Mouse (Mus musculus) hindbrain, postnatal 0 days (tissue): ENCODE measurements around the gene Ttc7b. TPM values are rescaled to one million over a fixed set of nuclear protein-coding genes. Genes with fewer than 3 reads are reported as not detected.

Experiments used
- ATAC-seq: fragments of 200-750 bp; cut with Nextera tagmentation; 2 replicates; pipeline ENCODE4 v1.8.0; 2017; ENCODE audit warnings: mild to moderate bottlenecking, moderate TSS enrichment, moderate library complexity
- DNase-seq: peaks from one replicate; pipeline ENCODE4 v3.0.0-alpha.2; 2015; ENCODE audit warnings: low spot score
- H3K27ac ChIP-seq: fragments of 300-500 bp; sonication (generic); 2 replicates; pipeline ENCODE4 v1.5.1; 2014; ENCODE audit warnings: mild to moderate bottlenecking
- H3K27me3 ChIP-seq: fragments of 300-500 bp; sonication (generic); 2 replicates; pipeline ENCODE4 v1.6.1; 2014; ENCODE audit warnings: low read length, mixed read lengths; ENCODE audit not compliant: insufficient read depth
- H3K36me3 ChIP-seq: fragments of 300-500 bp; sonication (generic); 2 replicates; pipeline ENCODE4 v1.6.1; 2014; ENCODE audit warnings: low read length, mixed read lengths; ENCODE audit not compliant: insufficient read depth
- H3K4me1 ChIP-seq: fragments of 300-500 bp; sonication (generic); 2 replicates; pipeline ENCODE4 v1.6.1; 2014; ENCODE audit warnings: antibody characterized with exemption, low read length, mixed read lengths; ENCODE audit not compliant: insufficient read depth
- H3K4me2 ChIP-seq: fragments of 300-500 bp; sonication (generic); 2 replicates; pipeline ENCODE4 v1.6.1; 2014; ENCODE audit warnings: low read depth, mild to moderate bottlenecking, low read length, moderate library complexity, mixed read lengths
- H3K4me3 ChIP-seq: fragments of 300-500 bp; sonication (generic); 2 replicates; pipeline ENCODE4 v1.5.1; 2014; ENCODE audit warnings: low read length
- H3K9ac ChIP-seq: fragments of 300-500 bp; sonication (generic); replicated peaks from 2 replicates; pipeline ENCODE4 v1.6.1; 2014; ENCODE audit warnings: mild to moderate bottlenecking, low read length, moderate library complexity, mixed read lengths
- H3K9me3 ChIP-seq: fragments of 300-500 bp; sonication (generic); 2 replicates; pipeline ENCODE4 v1.6.1; 2016; ENCODE audit warnings: low read length, mixed read lengths
- CTCF ChIP-seq: IDR thresholded peaks from 2 replicates; pipeline ENCODE4 v1.5.1; 2016; ENCODE audit warnings: antibody characterized with exemption, control low read depth, low read depth
- WGBS: fragments of 180-500 bp; shearing (Covaris S2); extraction: QIAGEN DNeasy Blood & Tissue Kit; methylation state at CpG from one replicate; pipeline ENCODE4 v1.1.7; 2014; 5-methylcytosine and 5-hydroxymethylcytosine counted together
- polyA plus RNA-seq: library from polyadenylated mRNA; unstranded; fragments of >200 nt; fragmentation: Nextera tagmentation; extraction: Ambion mirVana; gene quantifications from 2 replicates; pipeline ENCODE4 v1.2.1, GENCODE M21; 2015
- total RNA-seq: library from RNA; depleted of rRNA; stranded (reverse); fragments of >200 nt; gene quantifications from 2 replicates; pipeline ENCODE4 v1.2.3, GENCODE M21; 2014

Ttc7b gene
- total and polyA plus RNA-seq, 2 experiments from 2014 or later: 8.6 to 51.2 TPM

DNA sequence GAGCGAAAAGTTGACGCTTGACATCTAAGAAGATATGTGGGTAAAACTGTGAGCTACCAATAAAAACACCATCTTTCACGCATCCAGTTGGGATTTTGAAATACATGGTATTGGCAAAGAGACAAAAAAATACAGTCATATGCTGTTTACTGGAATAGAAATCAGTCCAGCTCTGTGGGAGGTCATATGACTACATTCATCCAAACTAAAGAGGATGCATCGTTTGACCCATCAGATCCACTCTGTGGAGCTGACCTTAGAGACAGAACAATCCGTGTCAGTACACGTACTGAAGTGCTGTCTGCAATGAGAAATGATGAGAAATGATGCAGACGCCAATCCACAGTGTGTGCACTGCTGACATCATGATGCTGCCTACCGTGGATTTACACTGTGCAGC is 190.4 kb downstream of the Ttc7b start:
- TF ChIP-seq CTCF: no peak

DNA sequence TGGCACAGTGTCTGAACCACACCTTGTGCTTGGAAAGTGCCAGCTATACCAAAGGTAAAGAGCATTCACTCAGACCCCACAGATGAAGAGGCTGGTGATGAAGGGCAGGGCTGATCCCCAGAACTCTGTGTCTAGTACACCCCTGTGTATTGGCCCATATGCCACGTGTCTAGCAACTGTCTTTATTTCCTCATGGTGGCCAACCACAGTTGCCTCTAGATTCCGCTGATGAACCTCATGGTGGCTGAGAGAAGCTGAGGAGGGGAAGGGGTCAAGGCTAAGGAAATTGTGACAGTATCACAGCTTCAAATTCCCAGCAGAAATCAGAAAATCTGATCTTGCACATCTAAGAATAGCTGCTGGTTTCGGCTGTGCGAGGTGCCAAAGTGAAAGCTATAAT is 191.6 kb downstream of the Ttc7b start:
- WGBS: 81% methylated on average over 4 of the region's 4 CpGs
- H3K4me3 ChIP-seq: no peak overlapping the region
- H3K27ac ChIP-seq: no peak overlapping the region
- H3K9me3 ChIP-seq: no peaks in the 10 kb centered on the region
- H3K4me2 ChIP-seq: no peak overlapping the region
- no peak overlapping the region for H3K9ac ChIP-seq
- ATAC-seq: no peak
- no peak for DNase-seq
- H3K36me3 ChIP-seq: peaks cover 10% of the 10 kb centered on the region; the same call in 1 of the 2 replicates
- H3K27me3 ChIP-seq: no peaks in the 10 kb centered on the region
- 0 out of 2 replicates have a peak, but pooled peaks cover 5% of the 10 kb centered on the region for H3K4me1 ChIP-seq
- TF ChIP-seq CTCF: no peak

More for the DNA sequence above, 190.4 kb downstream of the Ttc7b start:
- Histone ChIP-seq H3K4me3 (no peak overlapping the region), H3K27ac (no peak overlapping the region), H3K9me3 (no peaks in the 10 kb centered on the region), H3K36me3 (no peaks in the 10 kb centered on the region; the same call in 1 of the 2 replicates), H3K27me3 (no peaks in the 10 kb centered on the region), H3K4me1 (no peaks in the 10 kb centered on the region), H3K9ac (no peak overlapping the region), H3K4me2 (no peak overlapping the region)
- WGBS: 79% methylated on average over 8 of the region's 8 CpGs
- DNase-seq (no peak), ATAC-seq (no peak)

DNA sequence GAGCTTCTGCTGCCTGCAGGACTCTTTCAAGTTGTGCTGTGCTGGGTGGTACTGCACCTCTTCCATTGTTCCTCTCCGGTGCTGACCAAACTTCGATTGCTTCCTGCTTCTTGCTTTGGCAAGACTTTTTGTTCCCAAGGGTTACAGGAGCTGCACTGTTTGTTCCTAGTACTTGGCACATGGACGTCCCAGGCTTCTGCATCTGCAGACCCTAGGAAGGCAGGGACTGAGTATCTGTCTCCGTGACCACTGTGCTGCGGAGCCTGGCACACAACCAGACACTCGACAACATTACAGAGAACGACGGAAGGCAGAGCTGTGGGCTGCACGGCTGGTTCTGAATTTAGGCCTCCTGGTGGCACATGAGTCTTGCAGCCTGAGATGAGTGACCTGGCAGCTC is 192.1 kb downstream of the Ttc7b start:
- ATAC-seq (no peak), DNase-seq (no peak)
- WGBS: 59% methylated on average over 9 of the region's 9 CpGs
- no peak overlapping the region for H3K4me2 ChIP-seq
- no peak for TF ChIP-seq CTCF
- H3K27ac ChIP-seq: no peak overlapping the region
- H3K27me3 ChIP-seq: no peaks in the 10 kb centered on the region
- 0 out of 2 replicates have a peak, but pooled peaks cover 5% of the 10 kb centered on the region for H3K4me1 ChIP-seq
- no peaks in the 10 kb centered on the region for H3K9me3 ChIP-seq
- peaks cover 10% of the 10 kb centered on the region; the same call in 1 of the 2 replicates for H3K36me3 ChIP-seq
- no peak overlapping the region for H3K4me3 ChIP-seq
- H3K9ac ChIP-seq: no peak overlapping the region

GRCm38 (mm10) chr12:100326732-100327131 is 193.9 kb downstream of the Ttc7b start:
- Histone ChIP-seq H3K4me3 (no peak overlapping the region), H3K4me2 (no peak overlapping the region), H3K9ac (no peak overlapping the region), H3K27me3 (no peaks in the 10 kb centered on the region), H3K36me3 (peaks cover 10% of the 10 kb centered on the region; the same call in 1 of the 2 replicates), H3K4me1 (0 out of 2 replicates have a peak, but pooled peaks cover 5% of the 10 kb centered on the region), H3K9me3 (no peaks in the 10 kb centered on the region), H3K27ac (no peak overlapping the region)
- ATAC-seq (no peak), DNase-seq (no peak)
- WGBS: 89% methylated on average over 2 of the region's 2 CpGs
- no peak for TF ChIP-seq CTCF

DNA sequence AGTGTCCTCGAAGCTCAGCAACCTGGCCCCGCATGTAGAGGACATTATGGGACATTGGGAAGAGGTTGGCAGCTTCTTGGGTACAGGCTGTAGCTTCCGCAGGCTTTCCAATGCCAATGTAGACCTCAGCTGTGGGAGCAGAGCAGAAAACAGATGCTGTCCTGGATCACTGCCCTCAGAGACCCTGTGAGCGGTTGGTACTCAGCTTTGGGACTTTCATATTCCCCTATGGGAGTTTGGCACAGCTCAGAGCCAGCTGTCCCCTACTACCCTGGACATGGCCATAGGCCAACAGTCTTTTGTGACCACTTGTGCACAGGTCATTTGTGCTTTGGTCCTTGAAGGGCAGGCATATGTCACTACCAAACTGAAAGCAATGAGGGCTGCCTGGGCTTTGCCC is 195.0 kb downstream of the Ttc7b start:
- ATAC-seq: peak; percentile 79
- 46% methylated on average over 4 of the region's 4 CpGs for WGBS
- H3K9ac ChIP-seq: no peak overlapping the region
- no peak overlapping the region for H3K4me2 ChIP-seq
- H3K27ac ChIP-seq: 0 out of 2 replicates have a peak overlapping the region, but pooled peaks have one; percentile 20
- H3K4me1 ChIP-seq: 0 out of 2 replicates have a peak, but pooled peaks cover 5% of the 10 kb centered on the region
- no peak overlapping the region for H3K4me3 ChIP-seq
- DNase-seq: peak; percentile 72
- TF ChIP-seq CTCF: no peak
- H3K27me3 ChIP-seq: no peaks in the 10 kb centered on the region
- H3K36me3 ChIP-seq: peaks cover 10% of the 10 kb centered on the region; the same call in 1 of the 2 replicates
- H3K9me3 ChIP-seq: no peaks in the 10 kb centered on the region

DNA sequence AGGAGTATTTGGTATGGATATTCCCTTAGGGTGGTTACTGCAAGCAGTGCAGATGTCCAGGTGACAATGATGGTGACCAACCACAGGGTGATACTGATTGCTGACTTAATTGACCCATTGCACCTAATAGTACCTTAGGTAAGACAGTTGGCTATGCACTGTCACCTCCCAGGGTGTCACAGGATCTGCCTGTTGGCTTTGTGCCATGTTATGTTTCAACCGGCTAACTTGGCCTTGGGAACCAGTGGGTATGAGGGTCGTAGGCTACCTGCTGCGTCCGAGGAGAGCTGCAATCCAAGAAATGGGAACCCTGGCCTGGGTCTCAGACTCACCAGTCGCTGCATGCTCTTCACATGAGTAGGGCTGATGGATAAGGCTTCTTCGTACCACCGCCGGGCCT is 195.4 kb downstream of the Ttc7b start:
- no peak for ATAC-seq
- Histone ChIP-seq H3K4me1 (0 out of 2 replicates have a peak, but pooled peaks cover 5% of the 10 kb centered on the region), H3K4me3 (no peak overlapping the region), H3K36me3 (peaks cover 10% of the 10 kb centered on the region; the same call in 1 of the 2 replicates), H3K9ac (no peak overlapping the region), H3K27ac (no peak overlapping the region), H3K4me2 (no peak overlapping the region), H3K9me3 (no peaks in the 10 kb centered on the region), H3K27me3 (no peaks in the 10 kb centered on the region)
- WGBS: 76% methylated on average over 8 of the region's 8 CpGs
- no peak for DNase-seq
- no peak for TF ChIP-seq CTCF

- ATAC-seq (no peak), DNase-seq (no peak)
- Histone ChIP-seq H3K27me3 (no peaks in the 10 kb centered on the region), H3K9ac (no peak overlapping the region), H3K27ac (no peak overlapping the region), H3K36me3 (peaks cover 10% of the 10 kb centered on the region; the same call in 1 of the 2 replicates), H3K4me1 (0 out of 2 replicates have a peak, but pooled peaks cover 5% of the 10 kb centered on the region), H3K4me2 (no peak overlapping the region), H3K9me3 (no peaks in the 10 kb centered on the region), H3K4me3 (no peak overlapping the region)
- WGBS: 71% methylated on average over 2 of the region's 2 CpGs
- TF ChIP-seq CTCF: no peak
Observed at GRCm38 (mm10) chr12:100323641-100324040, 197.0 kb downstream of the Ttc7b start.
